Mouse (Mus musculus) thymus, postnatal 25 days (tissue): ENCODE measurements at regions not wholly inside any gene's neighbourhood (a gene's known extent, or its start where the extent isn't known, plus 50 kb on each side); places are given as distances from the start of the nearest gene placed in this dataset.

ENCODE experiments used
- DNase-seq: peaks from one replicate; pipeline ENCODE4 v3.0.0; 2022

GRCm38 (mm10) chr17:45784496-45784895 lies 50.9 kb upstream of the 1600014C23Rik start:
- no peak for DNase-seq
